Mouse (Mus musculus): ENCODE results near the gene Trappc1. TPM values are rescaled to one million over a fixed set of nuclear protein-coding genes. Genes with fewer than 3 reads are reported as not detected.
A peak's percentile ranks its signal among the peaks of the same experiment; 100 is the strongest.
"Not testable (repeated sequence)": the region's sequence is repeated elsewhere in the genome, so short reads cannot be mapped to it uniquely, and the experiment has no call there.

Gene Trappc1
- 10 to 100 TPM; 43.4 to 44.8 TPM for total RNA-seq (2021)
- long read RNA-seq, experiment 1, transcript Trappc1-202 (4 exons, 759 nt) = major isoform, 22 of 26 reads
- long read RNA-seq, experiment 1, partial matches to known transcripts = 0 of 26 reads
- long read RNA-seq, experiment 1, other reads (novel, unspliced or antisense) = 0 of 26 reads
- long read RNA-seq, experiment 2, transcript Trappc1-203 (5 exons, 751 nt) = minor isoform, 9 of 24 reads
- long read RNA-seq, experiment 2, transcript Trappc1-202 (4 exons, 759 nt) = major isoform, 14 of 24 reads
- long read RNA-seq, experiment 2, partial matches to known transcripts = 1 of 24 reads
- long read RNA-seq, experiment 2, other reads (novel, unspliced or antisense) = 0 of 24 reads

GRCm38 (mm10) chr11:69323667-69324111 is at the start of gene Trappc1, which contains the start of gene Cntrob:
TSS of gene Trappc1 (plus strand) at chr11:69323980.
TSS of gene Cntrob (minus strand) at chr11:69323775.
- DNase-seq (ENCODE audit: low spot score) = peak; percentile 99

GRCm38 (mm10) chr11:69275650-69276049 is 48.1 kb upstream of the Trappc1 start:
- DNase-seq (ENCODE audit: low spot score) = no peak

GRCm38 (mm10) chr11:69276081-69276480 is 47.7 kb upstream of the Trappc1 start:
- no peak for DNase-seq (ENCODE audit: low spot score)

- no peak for DNase-seq (ENCODE audit: low spot score)
Observed at GRCm38 (mm10) chr11:69277267-69277666, 46.5 kb upstream of the Trappc1 start.

GRCm38 (mm10) chr11:69291111-69291510 is 32.7 kb upstream of the Trappc1 start:
- no peak for DNase-seq (ENCODE audit: low spot score)

- DNase-seq (ENCODE audit: low spot score) = peak; percentile 33
Observed at GRCm38 (mm10) chr11:69295286-69295685, 28.5 kb upstream of the Trappc1 start.

GRCm38 (mm10) chr11:69297799-69298198 is 26.0 kb upstream of the Trappc1 start:
- no peak for DNase-seq (ENCODE audit: low spot score)

GRCm38 (mm10) chr11:69298231-69298630 is 25.5 kb upstream of the Trappc1 start:
- no peak for DNase-seq (ENCODE audit: low spot score)

GRCm38 (mm10) chr11:69302817-69303216 is 21.0 kb upstream of the Trappc1 start:
- no peak for DNase-seq (ENCODE audit: low spot score)

GRCm38 (mm10) chr11:69305291-69305690 is 18.5 kb upstream of the Trappc1 start:
- no peak for DNase-seq (ENCODE audit: low spot score)

- DNase-seq (ENCODE audit: low spot score) = no peak
Observed at GRCm38 (mm10) chr11:69306039-69306438, 17.7 kb upstream of the Trappc1 start.

- peak; percentile 49 for DNase-seq (ENCODE audit: low spot score)
Observed at GRCm38 (mm10) chr11:69311266-69311665, 12.5 kb upstream of the Trappc1 start.

- no peak for DNase-seq (ENCODE audit: low spot score)
Observed at GRCm38 (mm10) chr11:69316361-69316760, 7.4 kb upstream of the Trappc1 start.

GRCm38 (mm10) chr11:69318000-69318399 is 5.8 kb upstream of the Trappc1 start:
- not testable (repeated sequence) for DNase-seq (ENCODE audit: low spot score)

- no peak for DNase-seq (ENCODE audit: low spot score)
Observed at GRCm38 (mm10) chr11:69321580-69321979, 2.2 kb upstream of the Trappc1 start.

- DNase-seq (ENCODE audit: low spot score) = no peak
Observed at GRCm38 (mm10) chr11:69322010-69322409, 1.8 kb upstream of the Trappc1 start.

- DNase-seq (ENCODE audit: low spot score) = no peak
Observed at GRCm38 (mm10) chr11:69322693-69323471, 898 bp upstream of the Trappc1 start.

GRCm38 (mm10) chr11:69324749-69325148 is 969 bp downstream of the Trappc1 start:
- no peak for DNase-seq (ENCODE audit: low spot score)

GRCm38 (mm10) chr11:69325628-69326407 is 2.0 kb downstream of the Trappc1 start, which contains the start of gene Kcnab3:
TSS of gene Kcnab3 (plus strand) at chr11:69326258.
- peak; percentile 89 for DNase-seq (ENCODE audit: low spot score)

- no peak for DNase-seq (ENCODE audit: low spot score)
Observed at GRCm38 (mm10) chr11:69326408-69327156, 2.8 kb downstream of the Trappc1 start.

GRCm38 (mm10) chr11:69327157-69327442 is 3.3 kb downstream of the Trappc1 start:
- DNase-seq (ENCODE audit: low spot score) = no peak
